Mouse (Mus musculus): ENCODE results near the gene Gm10097.

DNA sequence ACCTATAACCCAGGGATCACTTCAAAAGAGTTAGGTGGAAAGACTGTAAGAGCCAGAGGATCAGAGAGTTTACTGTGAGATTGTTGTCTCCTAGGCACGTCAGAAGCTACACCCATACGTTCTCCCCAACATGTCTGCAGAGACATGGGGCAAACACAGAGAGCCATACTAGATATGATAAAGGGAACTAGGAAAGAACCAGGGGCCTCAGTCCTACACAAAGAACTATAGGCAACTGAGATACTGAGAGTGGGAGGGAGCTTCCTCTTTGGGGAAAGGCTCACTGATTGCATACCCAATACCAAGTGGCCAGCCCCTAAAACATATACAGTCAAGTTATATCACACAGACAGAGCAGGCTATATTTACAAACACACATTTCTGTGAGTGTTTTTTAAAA lies 9.0 kb upstream of the Gm10097 start:
- TF ChIP-seq GABPA (IDR thresholded peaks at IDR 0.05; ENCODE audit: low read depth, low read length), result no peak
- TF ChIP-seq ZNF384 (IDR thresholded peaks at IDR 0.05; ENCODE audit: low read depth, low read length), result no peak
- TF ChIP-seq USF1 (IDR thresholded peaks at IDR 0.05; ENCODE audit: low read depth, low read length), result no peak
- TF ChIP-seq NRF1 (IDR thresholded peaks at IDR 0.05; ENCODE audit: insufficient read depth, low read depth, low read length, poor library complexity, severe bottlenecking), result no peak
- TF ChIP-seq CTCF (IDR thresholded peaks at IDR 0.05 in 2 of 3, conservative IDR thresholded peaks at IDR 0.05 in 1 of 3; ENCODE audit: control insufficient read depth in 1 of 3, insufficient read depth in 1 of 3, low read depth in 2 of 3, low read length in 3 of 3, poor library complexity in 1 of 3, severe bottlenecking in 1 of 3), result no peak
- no peak for TF ChIP-seq ZKSCAN1 (IDR thresholded peaks at IDR 0.05; ENCODE audit: low read depth, low read length)
- no peak for TF ChIP-seq MXI1 (IDR thresholded peaks at IDR 0.05; ENCODE audit: low read depth, low read length)
- no peak for TF ChIP-seq POLR2A (IDR thresholded peaks at IDR 0.05; ENCODE audit: control insufficient read depth in 1 of 2, insufficient read depth in 1 of 2, low read depth in 1 of 2, low read length in 2 of 2, poor library complexity in 1 of 2)
